ENCODE assay signal across 8 mouse cellular contexts in the genomic region with DNA sequence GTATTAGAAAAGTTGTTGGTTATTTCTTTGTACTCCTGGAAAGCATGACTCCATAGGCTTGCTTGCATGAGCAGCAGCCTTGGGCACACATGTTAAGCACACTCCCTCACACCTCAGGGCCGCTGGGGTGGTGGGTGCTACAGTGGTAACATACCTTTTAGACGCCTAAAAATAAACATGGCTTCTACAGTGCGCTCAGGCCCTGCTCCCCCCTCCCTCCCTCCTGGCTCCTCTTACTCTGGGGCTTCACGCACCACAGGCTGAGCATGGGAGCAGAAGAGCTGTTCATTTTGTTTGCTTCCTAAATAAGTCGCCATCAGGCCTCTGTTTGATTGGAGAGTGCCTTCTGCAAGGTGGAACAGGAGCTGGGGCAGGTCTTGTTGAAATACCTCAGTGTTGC. TPM values are rescaled to one million over a fixed set of nuclear protein-coding genes. Genes with fewer than 3 reads are reported as not detected.
DNase-seq lines count a peak whose midpoint lies in the region; ATAC-seq lines count a peak whose summit lies in the region.

No protein-coding gene starts in this region.

- ATAC-seq in kidney, embryonic 14.5 days (ENCODE audit: low FRiP score, low TSS enrichment): no peak
- ATAC-seq in heart, embryonic 16.5 days (replicated peaks; ENCODE audit: extremely low read depth, insufficient read depth, low FRiP score): no peak; the same call in 1 of the 2 replicates
- ATAC-seq in liver, embryonic 16.5 days (ENCODE audit: low read depth): no peak

- 3% methylated on average over 5 of the region's 5 CpGs for WGBS in kidney, embryonic 14.5 days
- under 1% methylated on average over 5 of the region's 5 CpGs for WGBS in heart, embryonic 16.5 days
- WGBS in liver, embryonic 16.5 days (ENCODE audit: insufficient replicate concordance): 10% methylated on average over 5 of the region's 5 CpGs

- H3K27me3 ChIP-seq in kidney, embryonic 14.5 days (ENCODE audit: control insufficient read depth, insufficient read depth, low read length): no peaks in the 10 kb centered on the region
- H3K27me3 ChIP-seq in heart, embryonic 16.5 days (ENCODE audit: control insufficient read depth, insufficient read depth, low read length): no peaks in the 10 kb centered on the region
- H3K27me3 ChIP-seq in liver, embryonic 16.5 days (ENCODE audit: control insufficient read depth, insufficient read depth, low read depth, low read length): no peaks in the 10 kb centered on the region

- no peak for DNase-seq in kidney, adult 8-10 months
- peak; percentile 64 for DNase-seq in cerebellum, adult 9-11 months
- DNase-seq in urinary bladder, adult 2 months (ENCODE audit: low spot score): no peak
- no peak for DNase-seq in layer of hippocampus, adult 9-11 months
- no peak for DNase-seq in gastrocnemius, adult 8-10 months (ENCODE audit: low spot score in 2 of 2)

- peaks cover 40% of the 10 kb centered on the region for H3K36me3 ChIP-seq in kidney, embryonic 14.5 days (ENCODE audit: control insufficient read depth, insufficient read depth, low read length)
- H3K36me3 ChIP-seq in heart, embryonic 16.5 days (ENCODE audit: control insufficient read depth, insufficient read depth): peaks cover 31% of the 10 kb centered on the region
- H3K36me3 ChIP-seq in liver, embryonic 16.5 days (ENCODE audit: control insufficient read depth, insufficient read depth): peaks cover 17% of the 10 kb centered on the region

- peak overlapping the region; percentile 97; the same call in 1 of the 2 replicates for H3K9ac ChIP-seq in kidney, embryonic 14.5 days (ENCODE audit: low read depth, low read length)
- H3K9ac ChIP-seq in heart, embryonic 16.5 days (ENCODE audit: low read length): peak overlapping the region; percentile 100
- peak overlapping the region; percentile 97 for H3K9ac ChIP-seq in liver, embryonic 16.5 days (ENCODE audit: low read depth, low read length)

- peaks cover 33% of the 10 kb centered on the region for H3K4me1 ChIP-seq in kidney, embryonic 14.5 days (ENCODE audit: control insufficient read depth, insufficient read depth, low read length)
- peaks cover 22% of the 10 kb centered on the region for H3K4me1 ChIP-seq in heart, embryonic 16.5 days (ENCODE audit: control insufficient read depth, insufficient read depth, low read length)
- peaks cover 28% of the 10 kb centered on the region for H3K4me1 ChIP-seq in liver, embryonic 16.5 days (ENCODE audit: control insufficient read depth, low read depth, low read length)

- H3K4me2 ChIP-seq in kidney, embryonic 14.5 days (replicated peaks; ENCODE audit: low read depth, low read length): peak overlapping the region; percentile 59
- peak overlapping the region; percentile 81 for H3K4me2 ChIP-seq in heart, embryonic 16.5 days (ENCODE audit: low read depth, low read length)
- H3K4me2 ChIP-seq in liver, embryonic 16.5 days (ENCODE audit: low read depth, low read length): peak overlapping the region; percentile 97

- H3K27ac ChIP-seq in kidney, embryonic 14.5 days (ENCODE audit: low read depth, low read length): peak overlapping the region; percentile 99; the same call in 1 of the 2 replicates
- H3K27ac ChIP-seq in heart, embryonic 16.5 days (ENCODE audit: low read length): peak overlapping the region; percentile 100
- no peak overlapping the region for H3K27ac ChIP-seq in liver, embryonic 16.5 days (ENCODE audit: low read length)

- H3K9me3 ChIP-seq in kidney, embryonic 14.5 days (ENCODE audit: control insufficient read depth, low read length): no peaks in the 10 kb centered on the region
- no peaks in the 10 kb centered on the region for H3K9me3 ChIP-seq in heart, embryonic 16.5 days (replicated peaks; ENCODE audit: control insufficient read depth, low read length)
- H3K9me3 ChIP-seq in liver, embryonic 16.5 days (replicated peaks; ENCODE audit: control insufficient read depth, low read length): no peaks in the 10 kb centered on the region

- H3K4me3 ChIP-seq in kidney, embryonic 14.5 days (ENCODE audit: low read length): peak overlapping the region; percentile 100
- H3K4me3 ChIP-seq in heart, embryonic 16.5 days (ENCODE audit: low read length): peak overlapping the region; percentile 100
- H3K4me3 ChIP-seq in liver, embryonic 16.5 days (ENCODE audit: low read depth, low read length): peak overlapping the region; percentile 91

RNA-seq across cellular contexts. Expression of gene Msl1, which starts 2.0 kb away (rescaled TPM):
- 21.6 and 33.7 TPM in 2 replicates for polyA plus RNA-seq in kidney, embryonic 14.5 days (2014; fragmentation: Nextera tagmentation; extraction: Ambion mirVana)
- 15.2 and 15.5 TPM in 2 replicates for polyA plus RNA-seq in heart, embryonic 16.5 days (2015; fragmentation: Nextera tagmentation; extraction: Ambion mirVana)
- 4.9 and 5.3 TPM in 2 replicates for polyA plus RNA-seq in liver, embryonic 16.5 days (2015; fragmentation: Nextera tagmentation; extraction: Ambion mirVana)
- 57.0 and 58.7 TPM in 2 replicates for polyA plus RNA-seq in urinary bladder, adult 2 months (2012; rRNA removed)
- 10 to 100 TPM; 53.9 to 57.7 (median 55.8) TPM for total RNA-seq in gastrocnemius, adult 8-10 months (2022)

RNA-seq across cellular contexts. Expression of gene Casc3, which starts 7.4 kb away (rescaled TPM):
- polyA plus RNA-seq in kidney, embryonic 14.5 days (2014; fragmentation: Nextera tagmentation; extraction: Ambion mirVana): 28.1 and 43.1 TPM in 2 replicates
- polyA plus RNA-seq in heart, embryonic 16.5 days (2015; fragmentation: Nextera tagmentation; extraction: Ambion mirVana): 23.4 and 24.0 TPM in 2 replicates
- polyA plus RNA-seq in liver, embryonic 16.5 days (2015; fragmentation: Nextera tagmentation; extraction: Ambion mirVana): 11.6 and 13.6 TPM in 2 replicates
- polyA plus RNA-seq in urinary bladder, adult 2 months (2012; rRNA removed): 24.7 and 29.5 TPM in 2 replicates
- total RNA-seq in gastrocnemius, adult 8-10 months (2022): 10 to 100 TPM; 14.1 to 18.4 (median 15.2) TPM

RNA-seq across cellular contexts. Expression of gene Nr1d1, which starts 22.2 kb away (rescaled TPM):
- polyA plus RNA-seq in kidney, embryonic 14.5 days (2014; fragmentation: Nextera tagmentation; extraction: Ambion mirVana): 1.6 and 2.6 TPM in 2 replicates
- 7.0 and 8.2 TPM in 2 replicates for polyA plus RNA-seq in heart, embryonic 16.5 days (2015; fragmentation: Nextera tagmentation; extraction: Ambion mirVana)
- polyA plus RNA-seq in liver, embryonic 16.5 days (2015; fragmentation: Nextera tagmentation; extraction: Ambion mirVana): 0.65 and 0.66 TPM in 2 replicates
- 119 and 219 TPM in 2 replicates for polyA plus RNA-seq in urinary bladder, adult 2 months (2012; rRNA removed)
- 100 to 1,000 TPM in 2 of 4 experiments, 10 to 100 TPM in 2; 83.4 to 175 (median 99.4) TPM for total RNA-seq in gastrocnemius, adult 8-10 months (2022)

RNA-seq across cellular contexts. Expression of gene Rapgefl1, which starts 39.3 kb away (rescaled TPM):
- 1.6 and 2.4 TPM in 2 replicates for polyA plus RNA-seq in kidney, embryonic 14.5 days (2014; fragmentation: Nextera tagmentation; extraction: Ambion mirVana)
- 1.0 and 1.1 TPM in 2 replicates for polyA plus RNA-seq in heart, embryonic 16.5 days (2015; fragmentation: Nextera tagmentation; extraction: Ambion mirVana)
- polyA plus RNA-seq in liver, embryonic 16.5 days (2015; fragmentation: Nextera tagmentation; extraction: Ambion mirVana): 0.06 and 0.18 TPM in 2 replicates
- polyA plus RNA-seq in urinary bladder, adult 2 months (2012; rRNA removed): 56.6 and 66.4 TPM in 2 replicates
- under 1 TPM in 2 of 4 experiments, not detected in 2; 0.08 to 0.29 TPM for total RNA-seq in gastrocnemius, adult 8-10 months (2022)

RNA-seq across cellular contexts. Expression of gene Thra, which starts 56.9 kb away (rescaled TPM):
- 28.0 and 31.8 TPM in 2 replicates for polyA plus RNA-seq in kidney, embryonic 14.5 days (2014; fragmentation: Nextera tagmentation; extraction: Ambion mirVana)
- polyA plus RNA-seq in heart, embryonic 16.5 days (2015; fragmentation: Nextera tagmentation; extraction: Ambion mirVana): 37.5 and 40.2 TPM in 2 replicates
- polyA plus RNA-seq in liver, embryonic 16.5 days (2015; fragmentation: Nextera tagmentation; extraction: Ambion mirVana): 6.5 and 7.7 TPM in 2 replicates
- polyA plus RNA-seq in urinary bladder, adult 2 months (2012; rRNA removed): 62.2 and 88.1 TPM in 2 replicates
- total RNA-seq in gastrocnemius, adult 8-10 months (2022): 10 to 100 TPM; 67.5 to 81.5 (median 76.2) TPM

Comparison
In these comparisons a context has a peak if more than half of its experiments do, and no peak if none do; other contexts are left out.
1. RNA of gene Nr1d1, which starts 22.2 kb away (polyA plus RNA-seq): 119 to 219 TPM in urinary bladder, adult 2 months; 7.0 to 8.2 TPM in heart, embryonic 16.5 days, 1.6 to 2.6 TPM in kidney, embryonic 14.5 days and 0.65 to 0.66 TPM in liver, embryonic 16.5 days; every median in the first group is over 10 times any median in the second.
2. Peak in every context shown above with its lines, with median percentiles within 50 percentile points of each other: H3K4me2 ChIP-seq, H3K4me3 ChIP-seq and H3K9ac ChIP-seq.